Mouse (Mus musculus) midbrain, embryonic 13.5 days (tissue): ENCODE measurements around the gene Mocs2. TPM values are rescaled to one million over a fixed set of nuclear protein-coding genes. Genes with fewer than 3 reads are reported as not detected.

ENCODE experiments used
- ATAC-seq: fragments of 200-750 bp; cut with Nextera tagmentation; 2 replicates; pipeline ENCODE4 v1.8.0; 2017; ENCODE audit warnings: mild to moderate bottlenecking, moderate TSS enrichment, moderate library complexity
- H3K27ac ChIP-seq: fragments of 300-500 bp; sonication (generic); 2 replicates; pipeline ENCODE4 v1.5.1; 2015; ENCODE audit warnings: inconsistent platforms, mild to moderate bottlenecking, moderate library complexity
- H3K27me3 ChIP-seq: fragments of 300-500 bp; sonication (generic); 2 replicates; pipeline ENCODE4 v1.6.1; 2015; ENCODE audit warnings: mild to moderate bottlenecking, inconsistent platforms
- H3K36me3 ChIP-seq: fragments of 300-500 bp; sonication (generic); 2 replicates; pipeline ENCODE4 v1.6.1; 2015; ENCODE audit warnings: mild to moderate bottlenecking, inconsistent platforms
- H3K4me1 ChIP-seq: fragments of 300-500 bp; sonication (generic); replicated peaks from 2 replicates; pipeline ENCODE4 v1.6.1; 2015; ENCODE audit warnings: inconsistent platforms
- H3K4me2 ChIP-seq: fragments of 300-500 bp; sonication (generic); replicated peaks from 2 replicates; pipeline ENCODE4 v1.6.1; 2015; ENCODE audit warnings: moderate library complexity, mild to moderate bottlenecking, inconsistent platforms
- H3K4me3 ChIP-seq: fragments of 300-500 bp; sonication (generic); replicated peaks from 2 replicates; pipeline ENCODE4 v1.5.1; 2015; ENCODE audit warnings: mild to moderate bottlenecking, inconsistent platforms
- H3K9ac ChIP-seq: fragments of 300-500 bp; sonication (generic); replicated peaks from 2 replicates; pipeline ENCODE4 v1.6.1; 2015; ENCODE audit warnings: mild to moderate bottlenecking, inconsistent platforms
- H3K9me3 ChIP-seq: fragments of 300-500 bp; sonication (generic); 2 replicates; pipeline ENCODE4 v1.6.1; 2016; ENCODE audit warnings: mild to moderate bottlenecking, inconsistent platforms
- WGBS: fragments of 180-500 bp; shearing (Covaris S2); methylation state at CpG from one replicate; pipeline ENCODE4 v1.1.7; 2015; 5-methylcytosine and 5-hydroxymethylcytosine counted together
- polyA plus RNA-seq: library from polyadenylated mRNA; unstranded; fragments of >200 nt; fragmentation: Nextera tagmentation; extraction: Ambion mirVana; gene quantifications from 2 replicates; pipeline ENCODE4 v1.2.1, GENCODE M21; 2015

Gene Mocs2
- 99.6 and 103 TPM in 2 replicates for polyA plus RNA-seq

- peaks cover 4% of the 10 kb centered on the region; the same call in 1 of the 2 replicates for H3K36me3 ChIP-seq
- WGBS: under 1% methylated on average over 39 of the region's 39 CpGs
- H3K4me1 ChIP-seq: peaks cover 17% of the 10 kb centered on the region
- H3K27me3 ChIP-seq: no peaks in the 10 kb centered on the region
- peak within 1 kb of the TSS; percentile 74 for H3K9ac ChIP-seq
- peak within 1 kb of the TSS; percentile 64 for H3K4me3 ChIP-seq
- peak; percentile 99 for ATAC-seq
- H3K4me2 ChIP-seq: peak within 1 kb of the TSS; percentile 70
- no peaks in the 10 kb centered on the region for H3K9me3 ChIP-seq
- no peak within 1 kb of the TSS for H3K27ac ChIP-seq
Measured at GRCm38 (mm10) chr13:114817751-114818360, at the start of gene Mocs2. TSS of gene Mocs2 (plus strand) at chr13:114818236.

- Histone ChIP-seq H3K9ac (no peak overlapping the region), H3K9me3 (no peaks in the 10 kb centered on the region), H3K4me2 (no peak overlapping the region), H3K4me1 (no peaks in the 10 kb centered on the region), H3K27ac (no peak overlapping the region), H3K36me3 (no peaks in the 10 kb centered on the region), H3K27me3 (no peaks in the 10 kb centered on the region), H3K4me3 (no peak overlapping the region)
- 83% methylated on average over 1 of the region's 1 CpGs for WGBS
- ATAC-seq: no peak
Measured at GRCm38 (mm10) chr13:114791511-114791910, 26.5 kb upstream of the Mocs2 start.

- no peaks in the 10 kb centered on the region for H3K4me1 ChIP-seq
- H3K4me2 ChIP-seq: no peak overlapping the region
- 44% methylated on average over 6 of the region's 6 CpGs for WGBS
- H3K4me3 ChIP-seq: no peak overlapping the region
- ATAC-seq: peak; percentile 55; the same call in 1 of the 2 replicates
- H3K36me3 ChIP-seq: no peaks in the 10 kb centered on the region
- no peaks in the 10 kb centered on the region for H3K27me3 ChIP-seq
- H3K9me3 ChIP-seq: no peaks in the 10 kb centered on the region
- no peak overlapping the region for H3K27ac ChIP-seq
- no peak overlapping the region for H3K9ac ChIP-seq
Measured at GRCm38 (mm10) chr13:114793250-114794030, 24.6 kb upstream of the Mocs2 start.

- no peak overlapping the region for H3K4me2 ChIP-seq
- H3K9me3 ChIP-seq: 0 out of 2 replicates have a peak, but pooled peaks cover 3% of the 10 kb centered on the region
- WGBS: 86% methylated on average over 3 of the region's 3 CpGs
- no peak for ATAC-seq
- no peak overlapping the region for H3K4me3 ChIP-seq
- H3K36me3 ChIP-seq: no peaks in the 10 kb centered on the region
- H3K27me3 ChIP-seq: no peaks in the 10 kb centered on the region
- H3K27ac ChIP-seq: no peak overlapping the region
- no peak overlapping the region for H3K9ac ChIP-seq
- no peaks in the 10 kb centered on the region for H3K4me1 ChIP-seq
Measured at GRCm38 (mm10) chr13:114801857-114802256, 16.2 kb upstream of the Mocs2 start.

GRCm38 (mm10) chr13:114802971-114803370, 15.1 kb upstream of the Mocs2 start:
- no peak overlapping the region for H3K4me3 ChIP-seq
- ATAC-seq: no peak
- WGBS: 89% methylated on average over 2 of the region's 2 CpGs
- no peaks in the 10 kb centered on the region for H3K36me3 ChIP-seq
- H3K27ac ChIP-seq: no peak overlapping the region
- H3K9ac ChIP-seq: no peak overlapping the region
- H3K4me2 ChIP-seq: no peak overlapping the region
- no peaks in the 10 kb centered on the region for H3K27me3 ChIP-seq
- H3K4me1 ChIP-seq: no peaks in the 10 kb centered on the region
- H3K9me3 ChIP-seq: 0 out of 2 replicates have a peak, but pooled peaks cover 3% of the 10 kb centered on the region

- H3K36me3 ChIP-seq: no peaks in the 10 kb centered on the region
- H3K4me1 ChIP-seq: no peaks in the 10 kb centered on the region
- no peak overlapping the region for H3K27ac ChIP-seq
- no peak overlapping the region for H3K9ac ChIP-seq
- no peak for ATAC-seq
- H3K4me2 ChIP-seq: no peak overlapping the region
- H3K27me3 ChIP-seq: no peaks in the 10 kb centered on the region
- WGBS: 86% methylated on average over 5 of the region's 5 CpGs
- H3K9me3 ChIP-seq: no peaks in the 10 kb centered on the region
- no peak overlapping the region for H3K4me3 ChIP-seq
Measured at GRCm38 (mm10) chr13:114809624-114810210, 8.3 kb upstream of the Mocs2 start.

- peaks cover 17% of the 10 kb centered on the region for H3K4me1 ChIP-seq
- peak; percentile 80 for ATAC-seq
- H3K9me3 ChIP-seq: no peaks in the 10 kb centered on the region
- no peaks in the 10 kb centered on the region for H3K27me3 ChIP-seq
- H3K4me2 ChIP-seq: peak overlapping the region; percentile 70
- no peak overlapping the region for H3K27ac ChIP-seq
- H3K36me3 ChIP-seq: peaks cover 10% of the 10 kb centered on the region
- WGBS: 28% methylated on average over 9 of the region's 9 CpGs
- H3K9ac ChIP-seq: peak overlapping the region; percentile 74
- H3K4me3 ChIP-seq: peak overlapping the region; percentile 64
Measured at GRCm38 (mm10) chr13:114818513-114818912, 477 bp downstream of the Mocs2 start.

- peaks cover 11% of the 10 kb centered on the region for H3K4me1 ChIP-seq
- H3K27me3 ChIP-seq: no peaks in the 10 kb centered on the region
- H3K4me2 ChIP-seq: no peak overlapping the region
- no peak overlapping the region for H3K4me3 ChIP-seq
- ATAC-seq: no peak
- no peak overlapping the region for H3K27ac ChIP-seq
- H3K9ac ChIP-seq: no peak overlapping the region
- H3K36me3 ChIP-seq: peaks cover 34% of the 10 kb centered on the region
- H3K9me3 ChIP-seq: no peaks in the 10 kb centered on the region
- 94% methylated on average over 2 of the region's 2 CpGs for WGBS
Measured at GRCm38 (mm10) chr13:114822871-114823270, 4.8 kb downstream of the Mocs2 start.

- ATAC-seq: no peak
- Histone ChIP-seq H3K27me3 (no peaks in the 10 kb centered on the region), H3K4me1 (no peaks in the 10 kb centered on the region), H3K4me3 (no peak overlapping the region), H3K9ac (no peak overlapping the region), H3K4me2 (no peak overlapping the region), H3K36me3 (peaks cover 48% of the 10 kb centered on the region), H3K27ac (no peak overlapping the region), H3K9me3 (no peaks in the 10 kb centered on the region)
- 97% methylated on average over 6 of the region's 6 CpGs for WGBS
Measured at GRCm38 (mm10) chr13:114825377-114825855, 7.4 kb downstream of the Mocs2 start.

- Histone ChIP-seq H3K4me2 (no peak overlapping the region), H3K9ac (no peak overlapping the region), H3K27me3 (no peaks in the 10 kb centered on the region), H3K4me3 (no peak overlapping the region), H3K4me1 (no peaks in the 10 kb centered on the region), H3K27ac (no peak overlapping the region), H3K36me3 (peaks cover 38% of the 10 kb centered on the region), H3K9me3 (no peaks in the 10 kb centered on the region)
- ATAC-seq: peak; percentile 77
- 86% methylated on average over 4 of the region's 4 CpGs for WGBS
Measured at GRCm38 (mm10) chr13:114831367-114831833, 13.4 kb downstream of the Mocs2 start.

GRCm38 (mm10) chr13:114832761-114833160, 14.7 kb downstream of the Mocs2 start:
- Histone ChIP-seq H3K9ac (no peak overlapping the region), H3K36me3 (peaks cover 25% of the 10 kb centered on the region), H3K27ac (no peak overlapping the region), H3K4me1 (no peaks in the 10 kb centered on the region), H3K27me3 (no peaks in the 10 kb centered on the region), H3K9me3 (no peaks in the 10 kb centered on the region), H3K4me3 (no peak overlapping the region), H3K4me2 (no peak overlapping the region)
- ATAC-seq: no peak
- 77% methylated on average over 5 of the region's 5 CpGs for WGBS

- Histone ChIP-seq H3K36me3 (peaks cover 20% of the 10 kb centered on the region), H3K9me3 (no peaks in the 10 kb centered on the region), H3K27me3 (no peaks in the 10 kb centered on the region), H3K4me1 (0 out of 2 replicates have a peak, but pooled peaks cover under 1% of the 10 kb centered on the region), H3K4me3 (no peak overlapping the region), H3K9ac (no peak overlapping the region), H3K27ac (no peak overlapping the region), H3K4me2 (no peak overlapping the region)
- WGBS: 93% methylated on average over 4 of the region's 4 CpGs
- no peak for ATAC-seq
Measured at GRCm38 (mm10) chr13:114833351-114833750, 15.3 kb downstream of the Mocs2 start.
